Mouse (Mus musculus): Measurements from ENCODE around the gene Fxyd1. TPM values are rescaled to one million over a fixed set of nuclear protein-coding genes. Genes with fewer than 3 reads are reported as not detected.

The Fxyd1 gene
- polyA plus RNA-seq, 1 experiment from 2014 or later: 7.7 TPM

- Histone ChIP-seq H3K4me3 (no peak overlapping the region), H3K9me3 (replicated peaks) (no peaks in the 10 kb centered on the region), H3K4me1 (peaks cover 20% of the 10 kb centered on the region; the same call in 1 of the 2 replicates), H3K36me3 (no peaks in the 10 kb centered on the region), H3K27ac (no peak overlapping the region), H3K27me3 (ENCODE audit: low read depth, poor library complexity, severe bottlenecking) (no peaks in the 10 kb centered on the region)
- WGBS: 56% methylated on average over 2 of the region's 2 CpGs
- DNase-seq (ENCODE audit: low spot score): no peak
These were observed 30.3 kb upstream of the Fxyd1 start for GRCm38 (mm10) chr7:31087262-31087661.

- DNase-seq (ENCODE audit: low spot score): no peak
- Histone ChIP-seq H3K27me3 (ENCODE audit: low read depth, poor library complexity, severe bottlenecking) (no peaks in the 10 kb centered on the region), H3K4me1 (peaks cover 20% of the 10 kb centered on the region; the same call in 1 of the 2 replicates), H3K9me3 (replicated peaks) (no peaks in the 10 kb centered on the region), H3K4me3 (no peak overlapping the region), H3K27ac (peak overlapping the region; percentile 42; the same call in 1 of the 2 replicates), H3K36me3 (no peaks in the 10 kb centered on the region)
- WGBS: 91% methylated on average over 9 of the region's 9 CpGs
These were observed 29.3 kb upstream of the Fxyd1 start for GRCm38 (mm10) chr7:31086175-31086755.

- Histone ChIP-seq H3K27me3 (ENCODE audit: low read depth, poor library complexity, severe bottlenecking) (no peaks in the 10 kb centered on the region), H3K4me1 (peaks cover 20% of the 10 kb centered on the region; the same call in 1 of the 2 replicates), H3K27ac (peak overlapping the region; percentile 42; the same call in 1 of the 2 replicates), H3K36me3 (no peaks in the 10 kb centered on the region), H3K9me3 (replicated peaks) (no peaks in the 10 kb centered on the region), H3K4me3 (no peak overlapping the region)
- 65% methylated on average over 3 of the region's 3 CpGs for WGBS
- DNase-seq (ENCODE audit: low spot score): no peak
These were observed 28.2 kb upstream of the Fxyd1 start for GRCm38 (mm10) chr7:31085171-31085570.

GRCm38 (mm10) chr7:31084140-31084539 lies 27.1 kb upstream of the Fxyd1 start:
- H3K9me3 ChIP-seq (replicated peaks): no peaks in the 10 kb centered on the region
- WGBS: 64% methylated on average over 9 of the region's 9 CpGs
- H3K36me3 ChIP-seq: no peaks in the 10 kb centered on the region
- peaks cover 20% of the 10 kb centered on the region; the same call in 1 of the 2 replicates for H3K4me1 ChIP-seq
- H3K27me3 ChIP-seq (ENCODE audit: low read depth, poor library complexity, severe bottlenecking): no peaks in the 10 kb centered on the region
- peak overlapping the region; percentile 10; the same call in 1 of the 2 replicates for H3K27ac ChIP-seq
- no peak for DNase-seq (ENCODE audit: low spot score)
- no peak overlapping the region for H3K4me3 ChIP-seq

- no peak for DNase-seq (ENCODE audit: low spot score)
- Histone ChIP-seq H3K27ac (peak overlapping the region; percentile 38; the same call in 1 of the 2 replicates), H3K27me3 (ENCODE audit: low read depth, poor library complexity, severe bottlenecking) (no peaks in the 10 kb centered on the region), H3K4me1 (peaks cover 22% of the 10 kb centered on the region; the same call in 1 of the 2 replicates), H3K36me3 (no peaks in the 10 kb centered on the region), H3K9me3 (replicated peaks) (no peaks in the 10 kb centered on the region), H3K4me3 (no peak overlapping the region)
- 65% methylated on average over 14 of the region's 14 CpGs for WGBS
These were observed 26.0 kb upstream of the Fxyd1 start for GRCm38 (mm10) chr7:31082831-31083588.

GRCm38 (mm10) chr7:31082106-31082505 lies 25.1 kb upstream of the Fxyd1 start:
- Histone ChIP-seq H3K4me1 (peaks cover 32% of the 10 kb centered on the region), H3K36me3 (no peaks in the 10 kb centered on the region), H3K9me3 (replicated peaks) (no peaks in the 10 kb centered on the region), H3K27ac (no peak overlapping the region), H3K4me3 (no peak overlapping the region), H3K27me3 (ENCODE audit: low read depth, poor library complexity, severe bottlenecking) (no peaks in the 10 kb centered on the region)
- DNase-seq (ENCODE audit: low spot score): no peak

GRCm38 (mm10) chr7:31081106-31081505 lies 24.1 kb upstream of the Fxyd1 start:
- H3K27me3 ChIP-seq (ENCODE audit: low read depth, poor library complexity, severe bottlenecking): no peaks in the 10 kb centered on the region
- no peak overlapping the region for H3K4me3 ChIP-seq
- peaks cover 42% of the 10 kb centered on the region for H3K4me1 ChIP-seq
- H3K36me3 ChIP-seq: no peaks in the 10 kb centered on the region
- 50% methylated on average over 1 of the region's 1 CpGs for WGBS
- no peak overlapping the region for H3K27ac ChIP-seq
- H3K9me3 ChIP-seq (replicated peaks): no peaks in the 10 kb centered on the region
- no peak for DNase-seq (ENCODE audit: low spot score)

- no peaks in the 10 kb centered on the region for H3K9me3 ChIP-seq (replicated peaks)
- H3K4me1 ChIP-seq: peaks cover 45% of the 10 kb centered on the region
- WGBS: 72% methylated on average over 3 of the region's 3 CpGs
- DNase-seq (ENCODE audit: low spot score): no peak
- no peaks in the 10 kb centered on the region for H3K36me3 ChIP-seq
- H3K27ac ChIP-seq: no peak overlapping the region
- no peak overlapping the region for H3K4me3 ChIP-seq
- H3K27me3 ChIP-seq (ENCODE audit: low read depth, poor library complexity, severe bottlenecking): no peaks in the 10 kb centered on the region
These were observed 23.6 kb upstream of the Fxyd1 start for GRCm38 (mm10) chr7:31080611-31081010.

GRCm38 (mm10) chr7:31079670-31080069 lies 22.7 kb upstream of the Fxyd1 start:
- no peaks in the 10 kb centered on the region for H3K36me3 ChIP-seq
- 90% methylated on average over 8 of the region's 8 CpGs for WGBS
- H3K27me3 ChIP-seq (ENCODE audit: low read depth, poor library complexity, severe bottlenecking): no peaks in the 10 kb centered on the region
- H3K4me3 ChIP-seq: no peak overlapping the region
- peaks cover 39% of the 10 kb centered on the region for H3K4me1 ChIP-seq
- H3K9me3 ChIP-seq (replicated peaks): no peaks in the 10 kb centered on the region
- no peak for DNase-seq (ENCODE audit: low spot score)
- no peak overlapping the region for H3K27ac ChIP-seq

- no peaks in the 10 kb centered on the region for H3K27me3 ChIP-seq (ENCODE audit: low read depth, poor library complexity, severe bottlenecking)
- H3K27ac ChIP-seq: peak overlapping the region; percentile 70
- H3K36me3 ChIP-seq: no peaks in the 10 kb centered on the region
- no peak overlapping the region for H3K4me3 ChIP-seq
- no peak for DNase-seq (ENCODE audit: low spot score)
- WGBS: 44% methylated on average over 5 of the region's 5 CpGs
- H3K4me1 ChIP-seq: peaks cover 35% of the 10 kb centered on the region
- H3K9me3 ChIP-seq (replicated peaks): no peaks in the 10 kb centered on the region
These were observed 21.0 kb upstream of the Fxyd1 start for GRCm38 (mm10) chr7:31077885-31078445.

GRCm38 (mm10) chr7:31077470-31077869 lies 20.5 kb upstream of the Fxyd1 start:
- no peak for DNase-seq (ENCODE audit: low spot score)
- Histone ChIP-seq H3K9me3 (replicated peaks) (no peaks in the 10 kb centered on the region), H3K27me3 (ENCODE audit: low read depth, poor library complexity, severe bottlenecking) (no peaks in the 10 kb centered on the region), H3K4me3 (no peak overlapping the region), H3K36me3 (no peaks in the 10 kb centered on the region), H3K27ac (peak overlapping the region; percentile 70), H3K4me1 (peaks cover 33% of the 10 kb centered on the region)
- WGBS: 71% methylated on average over 6 of the region's 6 CpGs

GRCm38 (mm10) chr7:31076492-31076891 lies 19.5 kb upstream of the Fxyd1 start, which contains the start of gene Fxyd3:
Fxyd3 (minus strand) TSS chr7:31076704.
- Histone ChIP-seq H3K4me1 (peaks cover 38% of the 10 kb centered on the region), H3K4me3 (no peak within 1 kb of the TSS), H3K27me3 (ENCODE audit: low read depth, poor library complexity, severe bottlenecking) (no peaks in the 10 kb centered on the region), H3K9me3 (replicated peaks) (no peaks in the 10 kb centered on the region), H3K36me3 (no peaks in the 10 kb centered on the region), H3K27ac (peak within 1 kb of the TSS; percentile 70)
- no peak for DNase-seq (ENCODE audit: low spot score)
- 48% methylated on average over 5 of the region's 5 CpGs for WGBS

GRCm38 (mm10) chr7:31074713-31075069 lies 17.7 kb upstream of the Fxyd1 start:
- no peaks in the 10 kb centered on the region for H3K36me3 ChIP-seq
- H3K27ac ChIP-seq: 0 out of 2 replicates have a peak overlapping the region, but pooled peaks have one; percentile 14
- no peaks in the 10 kb centered on the region for H3K27me3 ChIP-seq (ENCODE audit: low read depth, poor library complexity, severe bottlenecking)
- H3K4me1 ChIP-seq: peaks cover 41% of the 10 kb centered on the region
- H3K9me3 ChIP-seq (replicated peaks): no peaks in the 10 kb centered on the region
- DNase-seq (ENCODE audit: low spot score): no peak
- WGBS: 76% methylated on average over 5 of the region's 5 CpGs
- no peak overlapping the region for H3K4me3 ChIP-seq
